Mouse (Mus musculus): ENCODE data around the gene Tk1. TPM values are rescaled to one million over a fixed set of nuclear protein-coding genes. Genes with fewer than 3 reads are reported as not detected.
A peak's percentile ranks its signal among the peaks of the same experiment; 100 is the strongest.

The Tk1 gene
- total RNA-seq, 2 experiments from 2014 or later, result 1.3 to 1.4 TPM

DNA sequence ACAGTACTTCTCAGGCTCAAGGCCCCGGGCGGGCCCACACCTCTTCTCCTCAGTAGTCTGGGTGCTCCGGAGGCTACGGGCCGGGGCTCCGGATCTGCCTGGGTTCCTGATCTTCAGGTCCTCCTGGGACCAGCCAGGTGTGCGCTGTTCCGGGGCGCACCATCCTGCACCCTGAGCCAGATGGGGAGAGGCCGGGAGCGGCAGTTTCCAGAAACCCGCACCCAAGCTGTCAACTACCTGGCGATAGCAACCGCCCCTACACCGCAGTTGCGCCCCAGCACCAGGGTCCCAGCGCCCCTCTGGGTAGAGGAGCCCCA lies 45.7 kb downstream of the Tk1 start:
- intact Hi-C loops (cut with DNase I), result no loop called here
- no peak for DNase-seq (ENCODE audit: low spot score in 2 of 2)

GRCm38 (mm10) chr11:117779434-117780198 lies 46.3 kb downstream of the Tk1 start:
- peak; percentile 45 to 50 for DNase-seq (ENCODE audit: low spot score in 2 of 2)
- intact Hi-C loops (cut with DNase I), result no loop called here

GRCm38 (mm10) chr11:117778851-117779433 lies 47.0 kb downstream of the Tk1 start:
- intact Hi-C loops (cut with DNase I), result no loop called here
- DNase-seq (ENCODE audit: low spot score in 2 of 2), result no peak

GRCm38 (mm10) chr11:117778031-117778430 lies 47.9 kb downstream of the Tk1 start:
- intact Hi-C loops (cut with DNase I), result no loop called here
- DNase-seq (ENCODE audit: low spot score in 2 of 2), result no peak

DNA sequence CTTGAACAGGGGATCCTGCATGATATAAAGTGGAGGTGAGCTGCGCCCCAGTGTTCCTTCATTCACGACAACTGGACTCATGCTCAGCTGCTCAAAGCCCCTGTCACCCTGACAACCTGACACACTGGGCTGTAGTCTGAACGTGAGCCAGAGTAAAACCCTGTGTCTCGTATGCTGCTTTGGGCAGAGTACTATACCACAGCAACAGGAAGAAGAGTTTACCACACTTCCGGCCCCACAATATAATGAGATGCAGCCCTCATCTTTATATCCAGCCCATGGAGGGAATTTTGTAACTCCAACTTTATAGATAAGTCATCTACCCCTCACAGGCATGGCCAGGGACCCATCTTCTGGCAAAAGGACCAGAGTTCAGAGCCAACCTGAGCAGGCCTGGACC lies 48.8 kb downstream of the Tk1 start:
- intact Hi-C loops (cut with DNase I), result no loop called here
- DNase-seq (ENCODE audit: low spot score in 2 of 2), result no peak

DNA sequence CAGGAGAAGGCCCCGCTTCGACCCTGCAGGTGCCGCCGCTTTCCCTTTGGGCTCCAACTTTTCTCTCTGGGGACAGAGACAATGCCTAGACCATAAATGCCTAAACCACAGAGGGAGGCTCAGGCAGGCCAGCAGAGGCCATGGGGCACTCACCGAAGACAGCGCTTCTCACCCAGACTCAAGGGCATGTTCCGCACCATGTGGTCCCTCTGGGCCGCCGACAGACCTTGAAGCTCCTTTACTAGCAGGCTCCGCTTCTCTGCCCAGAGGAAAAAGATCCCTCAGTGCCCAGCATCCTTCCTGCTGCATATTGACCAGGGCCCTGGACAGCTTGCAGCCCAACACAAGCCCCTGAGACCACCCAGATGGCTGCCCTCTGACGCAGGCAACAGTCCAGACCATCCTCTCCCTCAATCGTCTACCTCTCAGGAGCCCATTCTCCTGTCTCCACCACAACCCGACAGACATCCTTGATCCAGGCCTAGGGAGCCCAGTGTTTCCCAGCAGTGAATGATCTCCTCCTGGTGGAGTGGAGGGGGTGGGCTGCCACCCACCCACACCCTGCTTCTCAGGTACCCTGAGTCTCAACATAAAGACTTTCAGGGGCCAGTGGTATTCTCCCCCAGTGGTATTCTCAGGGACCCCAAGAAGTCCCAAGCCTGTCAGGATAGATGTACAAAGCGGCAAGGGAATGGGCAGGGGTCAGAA lies 49.7 kb downstream of the Tk1 start:
- DNase-seq (ENCODE audit: low spot score in 2 of 2), result no peak
- intact Hi-C loops (cut with DNase I), result no loop called here

- intact Hi-C loops (cut with DNase I), result no loop called here
- DNase-seq (ENCODE audit: low spot score in 2 of 2), result no peak
Observed at GRCm38 (mm10) chr11:117775540-117775939, 50.4 kb downstream of the Tk1 start.

DNA sequence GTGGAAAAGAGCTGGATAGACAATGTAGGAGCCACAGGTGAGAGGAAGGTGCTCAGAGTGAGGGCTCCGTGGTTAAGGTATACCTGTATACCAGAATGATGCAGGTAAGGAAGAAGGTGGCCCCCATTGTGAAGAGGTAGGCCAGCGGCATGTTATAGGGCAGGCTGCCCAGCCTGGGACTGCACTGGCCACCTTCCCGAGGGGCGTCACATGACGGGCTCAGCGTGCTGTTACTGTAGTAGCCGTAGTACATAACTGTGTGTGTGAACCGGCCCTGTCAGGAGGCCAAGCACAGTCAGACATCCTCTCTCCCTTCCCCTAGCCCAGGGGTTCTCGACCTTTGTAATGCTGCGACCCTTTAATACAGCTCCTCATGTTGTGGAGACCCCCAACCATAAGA lies 51.0 kb downstream of the Tk1 start:
- intact Hi-C loops (cut with DNase I), result no loop called here
- no peak for DNase-seq (ENCODE audit: low spot score in 2 of 2)

- DNase-seq (ENCODE audit: low spot score in 2 of 2), result no peak
- intact Hi-C loops (cut with DNase I), result no loop called here
Observed at GRCm38 (mm10) chr11:117772352-117772751, 53.5 kb downstream of the Tk1 start.

- DNase-seq (ENCODE audit: low spot score in 2 of 2), result no peak
- intact Hi-C loops (cut with DNase I), result no loop called here
Observed at GRCm38 (mm10) chr11:117770407-117770806, 55.5 kb downstream of the Tk1 start.

- intact Hi-C loops (cut with DNase I), result no loop called here
- DNase-seq (ENCODE audit: low spot score in 2 of 2), result no peak
Observed at GRCm38 (mm10) chr11:117769683-117770047, 56.2 kb downstream of the Tk1 start.

DNA sequence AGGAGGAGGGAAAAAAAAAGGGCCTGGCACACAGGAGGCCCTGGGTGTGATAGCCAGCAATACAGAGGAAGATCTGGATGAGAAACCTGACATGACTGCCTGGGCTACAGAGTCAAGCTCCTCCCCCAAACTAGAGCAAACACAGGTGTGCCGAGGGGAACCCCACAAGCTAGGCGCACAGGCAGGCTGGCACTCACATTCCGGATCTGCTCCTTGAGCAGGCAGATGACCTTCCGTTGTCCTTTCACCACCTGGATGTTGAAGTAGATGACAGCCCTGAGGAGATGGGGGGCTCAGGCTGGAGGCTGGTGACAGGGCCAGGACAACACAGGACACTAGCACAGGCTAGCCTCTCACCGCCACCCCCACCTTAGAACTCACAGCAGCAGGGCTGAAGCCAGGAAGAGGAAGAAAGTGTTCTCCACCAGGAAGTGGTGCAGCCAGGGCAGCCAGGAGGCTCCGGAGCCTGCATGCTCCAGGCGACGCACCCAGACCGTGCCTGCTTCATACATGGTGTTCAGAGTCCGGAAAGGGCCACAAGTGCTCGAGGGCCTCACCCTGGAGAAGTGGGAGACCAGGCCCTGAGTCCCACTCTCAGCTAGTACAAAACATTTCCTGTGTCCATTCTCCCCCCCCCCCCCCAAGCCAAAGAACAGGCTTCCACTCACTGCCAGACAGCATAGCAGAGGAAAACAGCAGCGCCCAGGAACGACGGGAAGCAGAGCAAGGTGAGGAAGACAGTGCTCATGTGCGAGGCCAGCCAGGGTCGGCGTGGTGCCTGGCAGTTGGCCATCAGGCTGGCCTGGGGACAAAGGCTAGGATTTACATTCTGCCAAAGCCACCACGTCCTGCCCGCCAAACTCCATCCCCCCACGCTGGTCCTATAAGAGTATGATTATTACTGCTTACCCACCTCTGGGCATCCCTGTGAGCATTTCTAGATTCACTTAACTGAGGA lies 56.9 kb downstream of the Tk1 start:
- intact Hi-C loops (cut with DNase I), result no loop called here
- DNase-seq (ENCODE audit: low spot score in 2 of 2), result no peak

- intact Hi-C loops (cut with DNase I), result no loop called here
- no peak for DNase-seq (ENCODE audit: low spot score in 2 of 2)
Observed at GRCm38 (mm10) chr11:117766275-117766674, 59.6 kb downstream of the Tk1 start.

Other genes with a start within 250 kb of the Tk1 start
- gene Tnrc6c, start 171.8 kb downstream of the Tk1 start, total RNA-seq (2021), result 10 to 100 TPM; 56.5 to 57.5 TPM
- 1 to 10 TPM; 1.0 to 1.4 TPM for gene Tmc8, start 44.0 kb downstream of the Tk1 start, total RNA-seq (2021)
- 1 to 10 TPM; 4.0 to 5.4 TPM for gene Tmc6, start 43.9 kb downstream of the Tk1 start, total RNA-seq (2021)
- gene 6030468B19Rik, start 28.4 kb downstream of the Tk1 start, total RNA-seq (2021), result not detected
- gene Gm20708, start 16.4 kb downstream of the Tk1 start, total RNA-seq (2021), result 1 to 10 TPM; 1.9 to 2.3 TPM
- gene Syngr2, start 16.4 kb downstream of the Tk1 start, total RNA-seq (2021), result 10 to 100 TPM; 11.9 to 13.0 TPM
- 1 to 10 TPM; 7.0 to 8.4 TPM for gene Afmid, start 168 bp downstream of the Tk1 start, total RNA-seq (2021)
- gene Birc5, start 23.2 kb upstream of the Tk1 start, total RNA-seq (2021), result 1 to 10 TPM; 1.6 to 1.7 TPM
- gene Tmem235, start 34.7 kb upstream of the Tk1 start, total RNA-seq (2021), result not detected
- 1 to 10 TPM; 3.4 to 5.1 TPM for gene Tha1, start 47.4 kb upstream of the Tk1 start, total RNA-seq (2021)
- gene Socs3, start 144.0 kb upstream of the Tk1 start, total RNA-seq (2021), result 1 to 10 TPM; 3.7 to 3.8 TPM
- 10 to 100 TPM; 74.4 to 76.2 TPM for gene Pgs1, start 160.2 kb upstream of the Tk1 start, total RNA-seq (2021)

Measured in left cerebral cortex, postnatal 14 days (tissue).